Mouse (Mus musculus): Measurements from ENCODE around the gene Myrip. TPM values are rescaled to one million over a fixed set of nuclear protein-coding genes. Genes with fewer than 3 reads are reported as not detected.

Myrip gene
- total RNA-seq, 1 experiment from 2014 or later = not detected

- ATAC-seq (replicated peaks; ENCODE audit: low read depth, poor library complexity, severe bottlenecking) = no peak
Observed at GRCm38 (mm10) chr9:120437266-120437876, 136.1 kb downstream of the Myrip start.

- no peak for ATAC-seq (replicated peaks; ENCODE audit: low read depth, poor library complexity, severe bottlenecking)
Observed at GRCm38 (mm10) chr9:120438350-120438749, 137.0 kb downstream of the Myrip start.

- ATAC-seq (replicated peaks; ENCODE audit: low read depth, poor library complexity, severe bottlenecking) = no peak
Observed at GRCm38 (mm10) chr9:120438781-120439180, 137.5 kb downstream of the Myrip start.

- no peak for ATAC-seq (replicated peaks; ENCODE audit: low read depth, poor library complexity, severe bottlenecking)
Observed at GRCm38 (mm10) chr9:120444642-120445041, 143.3 kb downstream of the Myrip start.

- no peak for ATAC-seq (replicated peaks; ENCODE audit: low read depth, poor library complexity, severe bottlenecking)
Observed at GRCm38 (mm10) chr9:120449696-120450329, 148.5 kb downstream of the Myrip start.

- ATAC-seq (replicated peaks; ENCODE audit: low read depth, poor library complexity, severe bottlenecking) = no peak
Observed at GRCm38 (mm10) chr9:120455768-120456655, 154.7 kb downstream of the Myrip start.

GRCm38 (mm10) chr9:120470431-120470830, 169.1 kb downstream of the Myrip start:
- ATAC-seq (replicated peaks; ENCODE audit: low read depth, poor library complexity, severe bottlenecking) = no peak

- no peak for ATAC-seq (replicated peaks; ENCODE audit: low read depth, poor library complexity, severe bottlenecking)
Observed at GRCm38 (mm10) chr9:120481644-120482043, 180.3 kb downstream of the Myrip start.

- ATAC-seq (replicated peaks; ENCODE audit: low read depth, poor library complexity, severe bottlenecking) = no peak
Observed at GRCm38 (mm10) chr9:120482382-120482781, 181.1 kb downstream of the Myrip start.

GRCm38 (mm10) chr9:120483101-120483500, 181.8 kb downstream of the Myrip start:
- no peak for ATAC-seq (replicated peaks; ENCODE audit: low read depth, poor library complexity, severe bottlenecking)

- ATAC-seq (replicated peaks; ENCODE audit: low read depth, poor library complexity, severe bottlenecking) = no peak
Observed at GRCm38 (mm10) chr9:120487076-120487475, 185.8 kb downstream of the Myrip start.

GRCm38 (mm10) chr9:120491509-120491908, 190.2 kb downstream of the Myrip start:
- ATAC-seq (replicated peaks; ENCODE audit: low read depth, poor library complexity, severe bottlenecking) = 0 out of 2 replicates have a peak, but pooled peaks have one; percentile 8

- no peak for ATAC-seq (replicated peaks; ENCODE audit: low read depth, poor library complexity, severe bottlenecking)
Observed at GRCm38 (mm10) chr9:120492010-120492399, 190.7 kb downstream of the Myrip start, which contains the start of gene Eif1b. Gene Eif1b, plus strand, starts transcription at chr9:120492232.

- peak; percentile 74 for ATAC-seq (replicated peaks; ENCODE audit: low read depth, poor library complexity, severe bottlenecking)
Observed at GRCm38 (mm10) chr9:120492400-120493351, 191.4 kb downstream of the Myrip start.

- ATAC-seq (replicated peaks; ENCODE audit: low read depth, poor library complexity, severe bottlenecking) = no peak
Observed at GRCm38 (mm10) chr9:120493781-120494180, 192.5 kb downstream of the Myrip start.

GRCm38 (mm10) chr9:120496691-120497090, 195.4 kb downstream of the Myrip start:
- ATAC-seq (replicated peaks; ENCODE audit: low read depth, poor library complexity, severe bottlenecking) = peak; percentile 49

GRCm38 (mm10) chr9:120497983-120498382, 196.7 kb downstream of the Myrip start:
- ATAC-seq (replicated peaks; ENCODE audit: low read depth, poor library complexity, severe bottlenecking) = no peak

GRCm38 (mm10) chr9:120501191-120501902, 200.0 kb downstream of the Myrip start:
- peak; percentile 48 for ATAC-seq (replicated peaks; ENCODE audit: low read depth, poor library complexity, severe bottlenecking)

GRCm38 (mm10) chr9:120502013-120502412, 200.7 kb downstream of the Myrip start:
- ATAC-seq (replicated peaks; ENCODE audit: low read depth, poor library complexity, severe bottlenecking) = peak; percentile 90

Data from common myeloid progenitor, adult 5-6 weeks (primary cell).